ENCODE assay signal across 24 mouse cellular contexts in genomic region chr14:120371174-120371573, GRCm38 (mm10).
A peak's percentile ranks its signal among the peaks of the same experiment; 100 is the strongest.
DNase-seq lines count a peak whose midpoint lies in the region; ATAC-seq and TF ChIP-seq lines count a peak whose summit lies in the region.
"Had no signal": no experiment of that assay in that cellular context is flagged by ENCODE, and none has a peak within 500 bp of the region (broad histone marks: within the 10 kb centered on the region; RNA-seq: fewer than 3 reads in every experiment).

No protein-coding gene starts in this region.

- no peak for TF ChIP-seq POLR2A in lung, adult 2 months (IDR thresholded peaks at IDR 0.05; ENCODE audit: borderline replicate concordance, extremely low read depth, low read depth, low read length)

- DNase-seq in forebrain, embryonic 11.5 days (ENCODE audit: low spot score): peak; percentile 47
- DNase-seq in heart, adult 18-20 months: no peak
- peak; percentile 44 for DNase-seq in lung, postnatal 0 days (ENCODE audit: low spot score)
- no peak for DNase-seq in lung, adult 2 months
- DNase-seq in stomach, postnatal 0 days (ENCODE audit: low spot score): peak; percentile 12
- DNase-seq in cerebellum, postnatal 14 days: no peak
- DNase-seq: cerebellum, adult 8-10 months; cerebellum, postnatal 25 days; forebrain, postnatal 0 days; gastrocnemius, postnatal 36 days; heart, postnatal 14 days; kidney, adult 8-10 months had no signal

- H3K4me1 ChIP-seq in forebrain, embryonic 11.5 days (replicated peaks; ENCODE audit: control insufficient read depth, insufficient read depth, low read length): no peaks in the 10 kb centered on the region
- H3K4me1 ChIP-seq in forebrain, embryonic 15.5 days: no peaks in the 10 kb centered on the region
- peaks cover 89% of the 10 kb centered on the region for H3K4me1 ChIP-seq in heart, embryonic 13.5 days
- peaks cover 17% of the 10 kb centered on the region; the same call in 1 of the 2 replicates for H3K4me1 ChIP-seq in lung, postnatal 0 days (ENCODE audit: insufficient read depth, low read depth, low read length)
- H3K4me1 ChIP-seq in lung, adult 2 months (ENCODE audit: control insufficient read depth, insufficient read depth, low read length): peaks cover 47% of the 10 kb centered on the region
- 0 out of 2 replicates have a peak, but pooled peaks cover 8% of the 10 kb centered on the region for H3K4me1 ChIP-seq in stomach, postnatal 0 days (replicated peaks; ENCODE audit: control insufficient read depth, insufficient read depth)

- no peak for TF ChIP-seq CTCF in lung, postnatal 0 days (IDR thresholded peaks at IDR 0.05)
- no peak for TF ChIP-seq CTCF in lung, adult 2 months (IDR thresholded peaks at IDR 0.05; ENCODE audit: insufficient read depth, low read length)
- TF ChIP-seq CTCF in stomach, postnatal 0 days (IDR thresholded peaks at IDR 0.05; ENCODE audit: low read depth): no peak

- TF ChIP-seq EP300 in lung, postnatal 0 days (IDR thresholded peaks at IDR 0.05): no peak
- TF ChIP-seq EP300 in stomach, postnatal 0 days (optimal IDR thresholded peaks at IDR 0.05): no peak

- H3K27ac ChIP-seq in forebrain, embryonic 11.5 days (ENCODE audit: low read depth, low read length): no peak overlapping the region
- no peak overlapping the region for H3K27ac ChIP-seq in forebrain, embryonic 15.5 days (replicated peaks)
- no peak overlapping the region for H3K27ac ChIP-seq in heart, embryonic 13.5 days (replicated peaks)
- no peak overlapping the region for H3K27ac ChIP-seq in lung, postnatal 0 days (ENCODE audit: low read length)
- no peak overlapping the region for H3K27ac ChIP-seq in stomach, postnatal 0 days (replicated peaks)
- H3K27ac ChIP-seq: embryonic facial prominence, embryonic 12.5 days; forebrain, embryonic 12.5 days; hindbrain, embryonic 10.5 days; hindbrain, embryonic 14.5 days had no signal

- H3K27me3 ChIP-seq in forebrain, embryonic 11.5 days (ENCODE audit: control insufficient read depth, insufficient read depth, low read length): no peaks in the 10 kb centered on the region
- H3K27me3 ChIP-seq in forebrain, embryonic 15.5 days: no peaks in the 10 kb centered on the region
- H3K27me3 ChIP-seq in heart, embryonic 13.5 days (replicated peaks): no peaks in the 10 kb centered on the region
- H3K27me3 ChIP-seq in lung, postnatal 0 days (replicated peaks; ENCODE audit: insufficient read depth, low read length): no peaks in the 10 kb centered on the region
- H3K27me3 ChIP-seq in stomach, postnatal 0 days (ENCODE audit: control insufficient read depth, insufficient read depth, low read length): no peaks in the 10 kb centered on the region
- H3K27me3 ChIP-seq: CH12.LX; embryonic facial prominence, embryonic 12.5 days; forebrain, embryonic 12.5 days; heart, embryonic 15.5 days; Patski had no signal

- no peak for ATAC-seq in forebrain, embryonic 11.5 days (replicated peaks; ENCODE audit: low FRiP score)
- no peak for ATAC-seq in forebrain, embryonic 15.5 days (replicated peaks)
- no peak for ATAC-seq in heart, embryonic 13.5 days (ENCODE audit: extremely low read depth, insufficient number of reproducible peaks, low FRiP score, low TSS enrichment)
- ATAC-seq in lung, postnatal 0 days: no peak
- ATAC-seq in stomach, postnatal 0 days (ENCODE audit: low FRiP score, low TSS enrichment): no peak
- ATAC-seq: activated CD4-positive, CD25-positive, alpha-beta regulatory T cell, adult 4 months; forebrain, postnatal 0 days; intestine, postnatal 0 days; Patski had no signal

- no peaks in the 10 kb centered on the region for H3K9me3 ChIP-seq in forebrain, embryonic 11.5 days (ENCODE audit: control insufficient read depth, low read length)
- H3K9me3 ChIP-seq in forebrain, embryonic 15.5 days: no peaks in the 10 kb centered on the region
- H3K9me3 ChIP-seq in heart, embryonic 13.5 days: no peaks in the 10 kb centered on the region
- no peaks in the 10 kb centered on the region for H3K9me3 ChIP-seq in lung, postnatal 0 days (ENCODE audit: low read length)
- H3K9me3 ChIP-seq in stomach, postnatal 0 days (ENCODE audit: control insufficient read depth, low read length): no peaks in the 10 kb centered on the region
- H3K9me3 ChIP-seq: embryonic facial prominence, embryonic 12.5 days; forebrain, embryonic 12.5 days; heart, embryonic 10.5 days; heart, embryonic 15.5 days; hindbrain, embryonic 10.5 days had no signal

- H3K9ac ChIP-seq in forebrain, embryonic 11.5 days (ENCODE audit: low read length): no peak overlapping the region
- no peak overlapping the region for H3K9ac ChIP-seq in forebrain, embryonic 15.5 days (replicated peaks)
- H3K9ac ChIP-seq in heart, embryonic 13.5 days: 0 out of 2 replicates have a peak overlapping the region, but pooled peaks have one; percentile 47
- no peak overlapping the region for H3K9ac ChIP-seq in lung, postnatal 0 days (replicated peaks; ENCODE audit: low read depth)
- H3K9ac ChIP-seq in stomach, postnatal 0 days (ENCODE audit: low read length): no peak overlapping the region
- H3K9ac ChIP-seq: embryonic facial prominence, embryonic 12.5 days; forebrain, embryonic 12.5 days; forebrain, postnatal 0 days; heart, embryonic 15.5 days; hindbrain, embryonic 14.5 days had no signal

- WGBS in forebrain, embryonic 11.5 days: 75% methylated on average over 5 of the region's 5 CpGs
- 64% methylated on average over 5 of the region's 5 CpGs for WGBS in forebrain, embryonic 15.5 days
- WGBS in heart, embryonic 13.5 days: 71% methylated on average over 5 of the region's 5 CpGs
- 57% methylated on average over 5 of the region's 5 CpGs for WGBS in lung, postnatal 0 days
- 43% methylated on average over 5 of the region's 5 CpGs for WGBS in lung, adult 2 months
- 57% methylated on average over 5 of the region's 5 CpGs for WGBS in stomach, postnatal 0 days

- H3K4me3 ChIP-seq in forebrain, embryonic 11.5 days (ENCODE audit: low read depth, low read length): no peak overlapping the region
- no peak overlapping the region for H3K4me3 ChIP-seq in forebrain, embryonic 15.5 days
- H3K4me3 ChIP-seq in heart, embryonic 13.5 days: no peak overlapping the region
- H3K4me3 ChIP-seq in lung, postnatal 0 days (ENCODE audit: low read depth, low read length): no peak overlapping the region
- no peak overlapping the region for H3K4me3 ChIP-seq in lung, adult 2 months (replicated peaks; ENCODE audit: extremely low read depth, low read depth, low read length)
- no peak overlapping the region for H3K4me3 ChIP-seq in stomach, postnatal 0 days (ENCODE audit: low read depth, low read length)
- H3K4me3 ChIP-seq: embryonic facial prominence, embryonic 12.5 days; forebrain, embryonic 12.5 days; heart, embryonic 10.5 days; heart, embryonic 15.5 days; hindbrain, embryonic 10.5 days had no signal

- no peaks in the 10 kb centered on the region for H3K36me3 ChIP-seq in forebrain, embryonic 11.5 days (ENCODE audit: control insufficient read depth, insufficient read depth, low read length)
- H3K36me3 ChIP-seq in forebrain, embryonic 15.5 days: no peaks in the 10 kb centered on the region
- H3K36me3 ChIP-seq in heart, embryonic 13.5 days: 0 out of 2 replicates have a peak, but pooled peaks cover 7% of the 10 kb centered on the region
- no peaks in the 10 kb centered on the region for H3K36me3 ChIP-seq in lung, postnatal 0 days (ENCODE audit: insufficient read depth, low read length)
- no peaks in the 10 kb centered on the region for H3K36me3 ChIP-seq in stomach, postnatal 0 days (ENCODE audit: control insufficient read depth, insufficient read depth, low read length)
- H3K36me3 ChIP-seq: embryonic facial prominence, embryonic 12.5 days; forebrain, embryonic 12.5 days; hindbrain, embryonic 10.5 days had no signal

- no peak overlapping the region for H3K4me2 ChIP-seq in forebrain, embryonic 11.5 days (ENCODE audit: low read depth, low read length, severe bottlenecking)
- H3K4me2 ChIP-seq in forebrain, embryonic 15.5 days (replicated peaks): no peak overlapping the region
- no peak overlapping the region for H3K4me2 ChIP-seq in heart, embryonic 13.5 days
- no peak overlapping the region for H3K4me2 ChIP-seq in lung, postnatal 0 days (replicated peaks; ENCODE audit: low read depth, low read length)
- H3K4me2 ChIP-seq in stomach, postnatal 0 days (replicated peaks; ENCODE audit: low read depth): no peak overlapping the region
- H3K4me2 ChIP-seq: embryonic facial prominence, embryonic 12.5 days; forebrain, embryonic 12.5 days; heart, embryonic 15.5 days; hindbrain, embryonic 14.5 days had no signal

Comparison
In these comparisons a context has a peak if more than half of its experiments do, and no peak if none do; other contexts are left out.
1. DNase-seq: peak in forebrain, embryonic 11.5 days (single experiment), lung, postnatal 0 days (single experiment) and stomach, postnatal 0 days (single experiment); none in heart, adult 18-20 months (0 of 2), lung, adult 2 months (single experiment) and cerebellum, postnatal 14 days (0 of 2).